Comparison of ENCODE assay signal across 14 mouse cellular contexts in the genomic region with DNA sequence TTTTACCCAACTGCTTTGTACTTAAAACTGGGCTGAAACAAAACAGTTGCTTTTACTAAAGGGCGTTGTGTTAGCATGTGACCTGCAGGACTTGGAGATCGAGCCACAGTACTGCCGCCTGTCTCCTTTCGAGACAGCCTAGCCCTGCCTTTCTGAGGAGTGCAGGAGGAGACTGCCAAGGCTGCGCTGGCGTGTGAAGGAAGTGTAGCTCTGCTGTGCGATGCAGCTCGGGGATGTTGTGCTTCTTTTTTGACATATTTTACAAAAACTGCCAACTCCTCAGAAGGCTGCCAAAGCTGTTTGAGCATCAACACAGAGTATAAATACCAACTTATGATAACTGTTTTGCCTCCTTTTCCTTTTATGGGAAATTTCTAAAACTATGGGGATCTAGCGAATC.
A peak's percentile ranks its signal among the peaks of the same experiment; 100 is the strongest.
DNase-seq lines count a peak whose midpoint lies in the region; ATAC-seq lines count a peak whose summit lies in the region.
"Had no signal": no experiment of that assay in that cellular context is flagged by ENCODE, and none has a peak within 500 bp of the region (broad histone marks: within the 10 kb centered on the region; RNA-seq: fewer than 3 reads in every experiment).

No protein-coding gene starts in this region.

- no peak overlapping the region for H3K4me3 ChIP-seq in liver, embryonic 11.5 days (ENCODE audit: low read depth, low read length)
- H3K4me3 ChIP-seq: embryonic facial prominence, embryonic 12.5 days had no signal

- peak; percentile 1 for DNase-seq in cerebellum, adult 11 months
- DNase-seq in cerebellum, adult 11-12 months = no peak
- peak; percentile 3 for DNase-seq in liver
- no peak for DNase-seq in liver, embryonic 11.5 days (ENCODE audit: low spot score)
- peak; percentile 5 for DNase-seq in layer of hippocampus, adult 9-11 months
- DNase-seq in right cerebral cortex, adult 2 months (ENCODE audit: low spot score in 2 of 2) = peak; percentile 45 to 58
- no peak for DNase-seq in urinary bladder, adult 18-20 months (ENCODE audit: low spot score in 2 of 2)
- DNase-seq in adrenal gland, postnatal 25 days = no peak
- DNase-seq: adrenal gland, postnatal 10 days; gastrocnemius, postnatal 36 days; heart, postnatal 14 days; kidney, postnatal 36 days had no signal

- no peaks in the 10 kb centered on the region for H3K9me3 ChIP-seq in liver, embryonic 11.5 days (ENCODE audit: control insufficient read depth, low read length)
- H3K9me3 ChIP-seq: embryonic facial prominence, embryonic 12.5 days had no signal

- H3K27me3 ChIP-seq in liver, embryonic 11.5 days (replicated peaks; ENCODE audit: control insufficient read depth, insufficient read depth, low read length) = no peaks in the 10 kb centered on the region
- H3K27me3 ChIP-seq: embryonic facial prominence, embryonic 12.5 days had no signal

- no peaks in the 10 kb centered on the region for H3K4me1 ChIP-seq in liver, embryonic 11.5 days (replicated peaks; ENCODE audit: control insufficient read depth, insufficient read depth, low read length)
- H3K4me1 ChIP-seq: embryonic facial prominence, embryonic 12.5 days had no signal

- no peak for ATAC-seq in liver, embryonic 11.5 days (replicated peaks; ENCODE audit: low FRiP score)
- ATAC-seq: midbrain, embryonic 16.5 days had no signal

- H3K27ac ChIP-seq in liver, embryonic 11.5 days (ENCODE audit: low read depth, low read length) = no peak overlapping the region
- H3K27ac ChIP-seq: embryonic facial prominence, embryonic 12.5 days had no signal

- no peak overlapping the region for H3K4me2 ChIP-seq in liver, embryonic 11.5 days
- H3K4me2 ChIP-seq: embryonic facial prominence, embryonic 12.5 days had no signal

- no peak overlapping the region for H3K9ac ChIP-seq in liver, embryonic 11.5 days (ENCODE audit: low read depth, low read length)
- H3K9ac ChIP-seq: embryonic facial prominence, embryonic 12.5 days had no signal

- 68% methylated on average over 9 of the region's 9 CpGs for WGBS in liver, embryonic 11.5 days

- H3K36me3 ChIP-seq in liver, embryonic 11.5 days (ENCODE audit: control insufficient read depth, insufficient read depth, low read length) = no peaks in the 10 kb centered on the region
- H3K36me3 ChIP-seq: embryonic facial prominence, embryonic 12.5 days had no signal

Comparison
In these comparisons a context has a peak if more than half of its experiments do, and no peak if none do; other contexts are left out.
1. DNase-seq: peak in cerebellum, adult 11 months (single experiment), liver (single experiment), layer of hippocampus, adult 9-11 months (single experiment) and right cerebral cortex, adult 2 months (2 of 2); none in cerebellum, adult 11-12 months (single experiment), liver, embryonic 11.5 days (single experiment), urinary bladder, adult 18-20 months (0 of 2) and adrenal gland, postnatal 25 days (single experiment).